Mouse (Mus musculus): Measurements from ENCODE around the gene Rbm20.

Rbm20 gene

DNA sequence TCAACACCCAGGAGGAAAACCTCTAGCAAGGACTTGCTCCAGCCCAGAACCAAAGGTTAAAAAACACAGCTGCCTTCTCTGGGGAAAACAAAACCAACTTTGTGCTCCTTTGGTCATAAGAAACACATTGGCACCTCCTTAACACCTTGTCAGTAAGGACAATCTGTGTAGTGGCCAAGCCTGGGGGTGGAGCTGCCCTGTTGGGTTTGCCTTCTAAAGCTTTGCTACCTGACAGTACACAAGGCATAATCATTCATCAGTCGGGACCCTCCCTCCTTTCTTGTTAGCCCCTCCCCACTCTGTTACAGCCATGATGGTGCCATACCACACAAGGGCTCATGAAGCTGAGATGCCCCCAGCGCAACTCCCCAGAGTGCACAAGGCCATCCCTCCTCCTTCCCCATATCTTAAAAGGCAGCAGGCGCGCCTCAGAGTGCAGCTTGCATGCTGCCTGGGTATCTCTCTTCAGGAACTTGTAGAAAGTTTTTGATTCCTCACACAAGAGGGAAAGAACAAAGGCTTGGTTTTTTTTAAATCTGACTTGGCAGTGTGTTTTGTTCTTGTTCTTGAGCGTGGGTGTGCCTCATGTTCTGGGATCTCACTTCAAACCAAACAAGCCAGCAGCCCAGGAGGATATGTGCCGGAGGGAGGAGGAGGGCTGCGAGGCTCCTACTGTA, 132.2 kb downstream of the Rbm20 start:
- in situ Hi-C loops (cut with MboI, MseI), result no loop called here

DNA sequence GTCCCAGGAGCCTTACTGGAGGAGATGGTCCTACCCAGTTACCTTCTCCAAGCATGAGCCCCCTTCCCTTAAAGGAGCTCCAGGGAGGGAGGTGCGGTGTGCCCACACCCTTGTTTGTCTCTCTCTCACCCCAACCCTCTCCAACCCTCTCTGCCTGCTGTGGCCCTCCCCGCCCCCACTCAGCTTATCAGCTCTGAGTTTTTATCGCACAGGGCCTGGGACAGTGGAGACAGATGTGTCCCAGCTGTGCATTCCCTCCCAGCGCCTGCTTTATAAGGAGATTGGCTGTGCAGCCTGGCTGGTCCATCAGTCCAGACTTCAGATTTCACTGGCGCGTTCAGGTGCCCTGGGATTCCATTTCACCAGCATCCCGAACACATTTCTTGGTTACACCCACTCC, 132.9 kb downstream of the Rbm20 start:
- in situ Hi-C loops (cut with MboI, MseI), result no loop called here

DNA sequence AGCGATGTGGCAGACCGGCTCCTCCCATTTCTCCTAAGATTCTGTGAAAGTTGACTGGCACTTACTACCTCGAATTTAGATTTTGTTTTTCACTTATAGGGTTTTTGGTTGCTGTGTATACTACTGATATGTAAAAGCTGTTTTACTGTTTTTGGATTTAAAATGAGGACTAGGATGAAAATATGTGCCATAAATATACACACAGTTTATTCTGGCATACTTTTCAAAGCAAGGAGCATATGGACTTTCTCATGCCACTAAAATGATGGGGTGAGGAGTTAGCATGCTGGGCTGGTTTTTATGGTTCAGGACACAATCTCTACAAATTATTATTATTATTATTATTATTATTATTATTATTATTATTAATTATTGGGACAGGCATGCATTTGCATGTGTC, 133.5 kb downstream of the Rbm20 start:
- in situ Hi-C loops (cut with MboI, MseI), result no loop called here

DNA sequence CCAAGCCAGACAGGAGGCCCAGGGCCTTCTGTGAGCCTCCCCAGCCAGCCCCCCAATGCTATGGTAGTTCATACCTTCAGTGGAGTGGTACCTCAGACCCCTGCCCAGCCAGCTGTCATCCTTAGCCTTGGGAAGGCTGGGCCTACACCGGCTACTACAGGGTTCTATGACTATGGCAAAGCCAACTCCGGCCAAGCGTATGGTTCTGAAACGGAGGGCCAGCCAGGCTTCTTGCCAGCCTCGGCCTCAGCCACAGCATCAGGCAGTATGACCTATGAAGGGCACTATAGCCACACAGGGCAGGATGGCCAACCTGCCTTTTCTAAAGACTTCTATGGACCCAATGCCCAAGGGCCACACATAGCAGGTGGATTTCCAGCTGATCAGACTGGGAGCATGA, 136.5 kb downstream of the Rbm20 start:
- in situ Hi-C loops (cut with MboI, MseI), result no loop called here

DNA sequence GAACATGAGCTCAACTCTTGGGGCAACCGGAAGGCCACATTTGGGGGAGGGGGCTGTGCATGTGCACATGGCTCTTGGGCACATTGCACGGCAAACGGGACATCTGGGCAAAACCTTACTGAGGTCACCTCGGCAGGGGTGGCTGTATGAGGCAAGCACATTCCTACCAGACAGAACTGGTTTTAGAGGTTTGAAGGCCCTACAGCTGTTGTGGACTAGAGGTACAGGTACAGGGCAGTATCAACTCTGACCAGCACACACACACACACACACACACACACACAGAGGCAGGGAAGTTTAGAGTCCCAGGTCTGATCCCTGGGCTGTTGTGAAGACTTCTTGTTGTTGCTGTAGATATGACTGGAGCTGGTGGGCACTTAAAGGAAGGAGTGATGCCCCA, 138.6 kb downstream of the Rbm20 start:
- in situ Hi-C loops (cut with MboI, MseI), result no loop called here

DNA sequence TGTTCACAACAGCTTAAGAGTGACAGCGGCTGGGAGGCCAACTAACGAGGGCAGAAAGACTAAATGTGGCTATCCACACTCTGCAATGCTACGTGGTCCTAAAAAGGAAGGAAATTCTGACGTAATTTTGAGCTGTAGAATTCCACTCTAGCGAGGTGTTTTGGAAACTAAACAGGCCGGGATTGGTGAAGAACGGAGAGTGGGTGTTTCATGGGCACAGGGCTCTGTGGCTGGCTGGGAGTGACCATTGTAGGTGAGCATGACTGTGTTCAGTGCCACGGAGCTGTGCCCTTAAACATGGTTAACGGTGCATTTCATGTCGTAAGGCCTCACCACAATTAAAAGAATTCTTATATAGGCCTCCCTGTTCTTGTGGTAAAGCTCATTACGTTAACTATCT, 139.1 kb downstream of the Rbm20 start:
- in situ Hi-C loops (cut with MboI, MseI), result no loop called here

DNA sequence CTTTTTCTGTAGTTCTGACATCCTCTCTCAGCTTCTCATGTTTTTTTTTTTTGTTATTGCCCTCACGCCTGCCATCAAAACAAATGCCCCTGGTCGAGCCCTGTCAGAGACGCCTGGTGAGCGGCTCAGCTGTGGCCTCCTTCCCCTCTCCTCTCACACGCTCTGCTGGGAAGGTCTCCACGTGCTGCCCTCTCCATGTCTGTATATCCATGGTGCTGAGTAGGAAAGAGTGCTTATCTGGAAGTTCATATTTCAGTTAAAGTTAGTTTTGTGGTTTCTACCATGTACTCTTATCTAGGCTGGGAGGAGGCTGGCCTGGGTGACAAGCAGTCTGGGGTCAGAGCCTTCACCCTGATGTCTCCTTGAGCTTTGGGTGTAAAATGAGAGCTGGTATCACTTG, 142.2 kb downstream of the Rbm20 start:
- in situ Hi-C loops (cut with MboI, MseI), result no loop called here

DNA sequence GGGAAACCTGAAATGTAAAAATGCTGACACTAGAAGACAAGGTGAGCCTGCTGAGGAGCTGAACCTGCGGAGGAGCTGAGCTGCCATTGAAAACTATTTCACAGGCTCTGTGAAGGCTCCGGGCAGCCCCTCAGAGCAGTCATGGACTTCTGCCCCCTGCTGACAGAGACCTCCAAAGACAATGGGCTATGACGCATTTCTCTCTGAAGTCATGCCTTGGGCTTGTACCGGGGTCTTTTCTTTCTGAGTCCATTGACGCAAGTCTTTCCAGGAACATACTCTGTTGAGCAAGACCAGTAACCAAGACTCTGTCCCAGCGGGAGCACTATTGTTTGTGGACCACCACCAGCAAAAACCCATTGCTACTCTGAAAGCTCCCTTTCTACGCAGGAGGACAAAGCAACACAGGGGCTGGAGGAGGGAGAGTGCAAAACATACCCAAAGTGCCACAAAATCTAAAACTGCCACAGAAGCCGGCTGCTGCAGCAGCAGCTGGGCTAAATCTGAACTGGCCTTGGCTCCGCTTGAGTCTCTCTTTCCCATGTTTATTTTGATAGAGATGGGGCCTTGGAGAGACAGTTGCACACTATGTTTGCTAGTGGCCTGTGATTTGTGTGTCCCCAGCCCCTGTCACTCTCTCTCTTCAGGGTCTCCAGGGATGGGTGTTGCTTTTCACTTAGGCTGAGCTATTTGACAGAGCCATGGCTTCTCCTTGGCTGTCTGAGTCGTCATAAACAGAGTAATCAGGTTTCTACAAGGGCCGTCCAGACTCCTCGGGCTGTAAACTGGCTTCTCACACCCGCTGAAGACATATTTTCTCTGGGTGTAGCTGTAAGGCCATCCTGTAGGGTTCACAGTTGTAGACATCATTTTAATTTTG, 144.4 kb downstream of the Rbm20 start:
- in situ Hi-C loops (cut with MboI, MseI), result no loop called here

DNA sequence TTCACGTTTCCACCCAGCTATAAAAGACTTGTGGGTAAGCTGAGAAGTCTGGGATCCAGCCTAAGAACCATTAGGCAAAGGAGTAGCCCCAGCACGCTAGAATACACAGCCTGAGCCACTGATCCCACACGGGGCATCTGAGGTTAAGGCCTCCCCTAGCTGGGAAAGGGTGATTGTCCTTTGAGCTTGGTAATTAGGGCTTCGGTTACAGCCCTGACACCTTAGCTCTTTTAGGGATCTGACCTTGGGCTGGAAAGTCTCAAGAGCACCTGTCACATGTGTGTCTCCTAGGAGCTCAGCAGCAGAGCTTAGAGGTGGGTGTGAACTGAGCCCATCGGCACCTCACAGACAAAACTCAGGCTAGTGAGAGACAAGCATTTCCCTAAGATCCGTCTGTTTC, 146.7 kb downstream of the Rbm20 start:
- in situ Hi-C loops (cut with MboI, MseI), result no loop called here

DNA sequence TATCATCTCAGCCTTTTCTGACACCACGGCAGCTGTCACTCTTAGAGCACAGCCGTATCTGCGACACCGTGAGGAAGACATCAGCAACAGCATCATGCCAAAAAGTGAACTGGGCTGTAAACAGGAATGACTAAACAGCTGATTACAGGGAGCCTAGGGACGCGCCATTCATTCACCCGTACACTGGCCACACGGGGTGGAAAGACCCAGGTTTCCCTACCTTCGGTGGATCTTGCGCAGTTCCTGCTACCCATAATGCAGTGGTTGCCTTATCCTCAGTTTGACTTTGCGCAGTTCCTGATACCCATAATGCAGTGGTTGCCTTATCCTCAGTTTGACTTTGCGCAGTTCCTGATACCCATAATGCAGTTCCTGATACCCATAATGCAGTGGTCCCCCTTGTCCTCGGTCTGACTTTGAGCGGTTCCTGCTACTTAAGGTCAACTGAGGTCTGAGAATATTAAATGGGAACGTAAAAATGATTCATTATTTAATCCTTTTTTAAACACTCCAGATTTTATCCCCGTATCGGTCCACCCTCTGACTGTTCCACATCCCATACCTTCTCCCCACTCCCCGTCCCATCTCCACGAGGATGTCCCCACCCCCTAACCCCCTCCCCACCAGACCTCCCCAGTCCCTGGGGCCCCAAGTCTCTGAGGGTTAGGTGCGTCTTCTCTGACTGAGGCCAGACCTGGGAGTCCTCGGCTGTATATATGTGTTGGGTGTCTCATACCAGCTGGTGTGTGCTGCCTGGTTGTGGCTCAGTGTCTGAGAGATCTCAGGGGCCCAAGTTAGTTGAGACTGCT, 148.0 kb downstream of the Rbm20 start:
- in situ Hi-C loops (cut with MboI, MseI), result no loop called here

DNA sequence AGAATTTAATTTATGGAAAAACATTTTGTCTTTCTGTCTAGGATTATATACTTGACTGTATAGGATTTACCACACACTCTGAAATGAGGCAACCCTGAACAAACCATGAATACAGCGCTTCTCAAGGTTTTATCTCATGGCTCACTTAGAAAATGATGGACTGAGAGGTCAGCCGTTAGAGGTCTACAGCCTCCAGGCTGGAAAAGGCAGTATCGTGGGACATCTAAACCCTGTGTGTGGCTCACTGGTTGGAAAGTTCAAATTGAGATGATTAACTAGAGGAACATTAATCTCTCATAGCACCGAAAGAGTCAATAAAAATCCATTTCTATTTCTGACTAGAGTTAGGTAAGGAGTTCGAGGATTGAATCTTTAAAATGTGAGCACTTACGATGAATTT, 152.9 kb downstream of the Rbm20 start:
- in situ Hi-C loops (cut with MboI, MseI), result no loop called here

DNA sequence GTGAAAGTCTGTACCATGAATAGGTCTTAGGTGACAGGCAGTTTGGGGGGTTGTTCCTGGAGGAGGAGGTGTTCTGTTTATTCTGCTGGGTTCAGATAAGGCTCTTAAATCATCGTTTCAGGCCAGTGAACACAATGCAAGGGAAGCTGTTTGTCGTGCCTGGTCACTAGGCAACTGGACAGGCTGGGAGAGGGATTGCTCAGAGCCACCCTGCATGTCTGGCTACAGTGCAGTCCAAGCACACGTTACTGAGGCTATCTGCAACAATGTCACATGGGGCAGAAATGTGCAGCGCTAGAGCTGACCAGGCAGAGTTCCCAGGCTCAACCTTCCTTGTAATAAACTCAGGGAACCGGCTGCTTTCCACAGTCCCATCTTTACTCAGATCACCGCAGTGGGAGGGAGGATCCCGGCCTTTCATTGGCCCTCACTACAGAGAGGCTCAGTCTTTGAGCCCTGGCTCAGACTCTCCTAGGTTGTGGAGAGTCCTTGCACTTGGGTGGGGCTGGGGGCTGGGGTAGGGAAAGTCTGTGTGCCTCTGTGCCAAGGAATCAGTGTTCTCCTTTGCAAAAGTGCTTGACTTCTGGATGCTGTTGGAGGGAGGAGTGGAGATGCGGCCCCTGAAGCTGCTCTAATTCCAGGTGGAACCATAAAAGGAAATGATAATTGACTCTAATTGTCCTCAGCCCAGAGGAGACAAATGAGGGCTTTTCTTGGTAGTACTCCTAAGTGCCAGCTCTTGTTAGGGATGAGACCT, 153.5 kb downstream of the Rbm20 start:
- in situ Hi-C loops (cut with MboI, MseI), result no loop called here

DNA sequence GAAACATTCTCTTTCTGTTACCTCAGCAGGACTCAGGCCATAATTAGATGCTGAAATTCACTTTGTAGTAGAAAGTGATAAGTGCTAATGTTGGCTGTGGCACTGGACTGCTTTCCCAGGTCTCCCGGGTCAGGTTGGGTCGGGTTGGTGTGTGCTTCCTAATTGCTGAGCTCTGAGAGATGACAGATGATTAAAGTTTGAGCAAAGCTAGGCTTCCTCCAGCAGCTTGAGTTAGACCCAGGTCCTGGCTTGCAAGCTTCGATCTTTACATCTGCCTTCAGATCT, 154.0 kb downstream of the Rbm20 start:
- in situ Hi-C loops (cut with MboI, MseI), result no loop called here

DNA sequence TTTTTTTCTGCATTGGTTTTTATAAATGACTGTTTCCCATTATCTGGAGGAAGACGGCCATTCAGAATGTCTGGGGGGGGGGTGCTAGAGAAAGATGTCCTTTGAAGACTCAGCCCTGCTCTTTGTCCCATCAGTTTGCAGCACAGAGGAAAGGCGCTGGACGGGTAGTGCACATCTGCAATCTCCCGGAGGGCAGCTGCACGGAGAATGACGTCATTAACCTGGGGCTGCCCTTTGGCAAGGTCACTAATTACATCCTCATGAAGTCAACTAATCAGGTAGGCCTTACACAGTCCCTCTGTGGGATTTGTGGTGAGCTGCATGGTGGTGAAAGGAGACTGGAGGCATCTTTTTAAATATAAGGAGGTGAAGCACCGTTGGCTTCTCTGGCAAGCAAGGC, 155.4 kb downstream of the Rbm20 start:
- in situ Hi-C loops (cut with MboI, MseI), result no loop called here

DNA sequence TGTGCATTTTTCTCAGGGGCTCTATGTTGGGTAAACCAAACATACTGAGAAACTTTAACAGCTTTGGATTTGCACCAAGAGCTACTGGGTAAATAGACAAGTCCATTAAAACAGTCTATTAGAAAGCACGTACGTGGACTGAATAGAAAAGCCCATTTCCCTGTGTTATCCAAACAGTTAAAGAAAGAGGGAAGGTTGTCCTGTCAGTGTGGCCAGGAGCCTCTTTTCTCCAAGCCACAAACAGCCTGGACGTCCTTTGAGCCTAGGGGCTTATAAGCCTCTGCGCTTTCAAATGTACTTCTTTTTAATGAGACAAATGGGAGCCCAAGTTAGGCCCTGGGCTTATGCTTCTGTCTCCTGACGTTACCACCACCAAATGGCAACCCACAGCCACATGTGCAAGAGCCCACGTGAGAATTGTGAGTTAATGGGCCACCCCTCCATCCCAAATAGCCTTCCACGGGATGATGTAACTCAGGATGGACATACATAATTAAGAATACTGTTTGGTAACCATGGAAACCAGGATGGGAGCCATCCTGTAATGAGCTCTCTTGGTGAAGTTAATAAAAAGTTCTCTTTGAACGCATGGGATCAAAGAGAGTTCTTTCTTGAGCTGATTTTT, 156.8 kb downstream of the Rbm20 start:
- in situ Hi-C loops (cut with MboI, MseI), result no loop called here

DNA sequence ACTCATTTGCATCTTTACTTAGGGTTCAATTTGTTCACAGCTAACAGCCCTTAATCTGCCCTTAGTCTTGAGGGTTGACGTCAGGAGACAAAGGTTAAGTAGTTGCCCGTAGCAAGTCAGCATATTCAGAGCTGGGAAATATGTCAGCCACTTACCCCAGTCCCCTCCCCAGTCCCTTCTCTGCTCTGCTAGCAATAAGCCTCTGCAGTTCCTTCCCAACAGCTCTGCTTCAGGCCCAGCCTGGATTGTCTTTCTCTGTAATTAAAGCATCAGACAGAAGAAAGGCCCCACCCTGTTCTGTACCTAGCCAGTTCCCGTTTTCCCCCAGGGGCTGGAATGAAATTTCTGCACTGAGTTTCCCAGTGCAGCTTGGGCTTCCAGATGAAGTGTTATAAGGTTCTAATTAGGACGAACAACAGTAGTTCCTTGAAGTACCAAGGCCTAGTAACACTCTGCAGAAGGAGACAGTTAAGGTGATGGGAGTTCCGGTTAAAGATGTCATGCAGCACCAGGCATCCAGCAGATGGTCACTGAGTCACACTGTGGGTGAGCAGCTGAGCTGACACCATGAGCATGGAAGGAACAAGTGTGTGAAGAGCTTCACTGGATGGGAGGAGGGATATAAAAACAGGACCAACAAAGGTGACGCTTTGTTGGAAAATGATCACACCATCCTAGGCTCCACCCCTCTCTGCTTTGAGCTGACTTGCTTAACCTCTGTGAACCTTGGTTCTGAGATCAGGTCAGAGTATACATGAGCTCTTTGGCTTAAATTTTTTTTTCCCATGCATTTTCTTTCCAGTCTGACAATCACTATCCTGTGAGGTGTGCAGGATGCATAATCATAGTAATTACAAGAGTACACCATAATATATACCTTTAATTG, 159.7 kb downstream of the Rbm20 start:
- in situ Hi-C loops (cut with MboI, MseI), result no loop called here

DNA sequence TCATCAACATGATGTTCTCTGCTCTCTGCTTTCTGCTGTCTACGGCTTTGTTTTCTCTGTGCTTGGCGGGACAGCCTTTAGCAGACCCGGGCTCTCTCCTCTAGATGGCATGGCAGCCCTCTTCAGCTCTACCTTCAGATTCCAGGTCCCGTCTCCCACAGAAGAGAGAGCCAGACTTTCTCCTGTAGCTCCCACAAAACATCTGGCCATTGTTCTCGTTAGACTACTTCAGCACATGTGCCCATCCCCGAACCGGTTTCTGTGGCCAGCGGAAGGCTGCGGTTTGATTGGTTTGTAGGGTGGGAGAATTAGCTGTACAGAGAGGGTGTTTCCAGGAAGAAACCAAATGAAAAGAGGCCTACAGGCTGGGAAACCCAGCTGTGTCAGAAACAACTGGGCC, 161.7 kb downstream of the Rbm20 start:
- in situ Hi-C loops (cut with MboI, MseI), result no loop called here

DNA sequence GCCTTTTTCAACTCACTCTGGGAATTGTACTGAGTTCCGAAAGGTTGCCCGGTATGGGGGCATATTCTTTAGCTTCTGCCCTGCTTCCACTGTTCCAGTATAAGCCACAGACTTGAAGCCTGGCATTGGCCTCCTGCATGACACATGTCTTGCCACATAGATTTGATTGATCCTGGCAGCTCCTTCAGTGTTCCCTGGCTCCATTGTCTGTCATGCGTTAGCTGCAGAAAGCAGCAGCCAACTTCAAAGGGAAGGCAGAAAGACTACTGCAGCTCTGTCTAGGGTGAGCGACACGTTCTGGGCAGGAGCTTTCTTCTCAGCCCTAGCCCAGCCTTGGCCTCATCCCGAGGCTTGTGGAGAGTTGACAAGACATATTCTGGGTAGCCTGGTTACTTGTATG, 162.7 kb downstream of the Rbm20 start:
- in situ Hi-C loops (cut with MboI, MseI), result no loop called here

DNA sequence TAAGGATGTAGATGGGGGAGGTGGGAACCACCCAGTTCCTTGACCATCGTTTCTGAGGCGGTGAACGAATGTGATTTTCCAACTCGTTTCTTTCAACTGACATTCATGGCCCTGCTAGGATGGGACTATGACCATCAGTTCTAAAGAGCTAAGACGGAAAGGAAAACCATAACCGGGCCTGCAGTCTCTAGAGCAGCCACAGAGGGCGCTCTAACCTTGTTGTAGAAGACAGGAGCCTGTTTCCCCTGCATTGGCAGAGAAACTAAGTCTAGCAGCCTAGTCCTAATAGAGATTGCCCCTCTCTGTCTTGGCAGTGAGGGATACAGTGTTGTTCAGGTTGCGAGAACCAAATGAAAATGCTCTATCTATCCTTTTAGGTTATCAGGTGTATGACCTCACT, 164.8 kb downstream of the Rbm20 start:
- in situ Hi-C loops (cut with MboI, MseI), result no loop called here

DNA sequence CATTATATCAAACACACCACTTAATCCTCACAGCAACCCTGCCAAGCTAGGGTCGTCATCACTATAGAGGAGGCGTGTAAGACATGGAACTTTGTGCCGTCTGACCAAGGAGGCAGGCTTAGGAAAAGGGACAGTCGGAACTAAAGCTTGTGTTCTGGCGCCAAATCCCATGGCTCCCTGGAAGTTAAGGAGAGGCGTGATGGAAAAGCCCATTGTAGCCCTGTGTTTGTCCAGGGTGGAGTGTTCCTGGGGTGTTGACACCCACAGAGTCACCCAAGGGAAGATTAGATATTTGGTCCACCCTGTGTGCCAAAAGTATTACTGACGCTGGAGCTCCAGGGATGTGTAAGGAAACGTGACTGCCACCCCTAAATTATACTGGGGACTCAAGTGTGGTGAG, 166.9 kb downstream of the Rbm20 start:
- in situ Hi-C loops (cut with MboI, MseI), result no loop called here

Data from T-helper 1 cell (primary cell).